Mouse (Mus musculus) C2C12 (cell line): ENCODE measurements around the gene Svbp.

Experiments used
- CEBPB ChIP-seq: IDR thresholded peaks from one replicate; pipeline ENCODE4 v1.6.1; 2011; ENCODE audit warnings: low read depth, mild to moderate bottlenecking, control low read depth, moderate library complexity
- CTCF ChIP-seq: IDR thresholded peaks from one replicate; pipeline ENCODE4 v1.5.1; 2011; ENCODE audit not compliant: control insufficient read depth, insufficient read depth, insufficient read length
- FOSL1 ChIP-seq: IDR thresholded peaks from one replicate; pipeline ENCODE4 v1.8.0; 2011; ENCODE audit warnings: mild to moderate bottlenecking, low read length; ENCODE audit not compliant: poor library complexity, insufficient read depth, severe bottlenecking
- MAX ChIP-seq: IDR thresholded peaks from one replicate; pipeline ENCODE4 v1.6.1; 2011; ENCODE audit warnings: mild to moderate bottlenecking, control low read depth
- MYOD1 ChIP-seq: IDR thresholded peaks from one replicate; pipeline ENCODE4 v1.6.1; 2011; ENCODE audit warnings: low read depth; ENCODE audit not compliant: control insufficient read depth, insufficient read length
- MYOG ChIP-seq: IDR thresholded peaks from one replicate; pipeline ENCODE4 v1.6.1; 2011; ENCODE audit not compliant: control insufficient read depth, insufficient read length; ENCODE audit errors: extremely low read depth
- USF1 ChIP-seq: IDR thresholded peaks from one replicate; pipeline ENCODE4 v1.6.1; 2011; ENCODE audit warnings: low read depth, mild to moderate bottlenecking, control low read depth, moderate library complexity

DNA sequence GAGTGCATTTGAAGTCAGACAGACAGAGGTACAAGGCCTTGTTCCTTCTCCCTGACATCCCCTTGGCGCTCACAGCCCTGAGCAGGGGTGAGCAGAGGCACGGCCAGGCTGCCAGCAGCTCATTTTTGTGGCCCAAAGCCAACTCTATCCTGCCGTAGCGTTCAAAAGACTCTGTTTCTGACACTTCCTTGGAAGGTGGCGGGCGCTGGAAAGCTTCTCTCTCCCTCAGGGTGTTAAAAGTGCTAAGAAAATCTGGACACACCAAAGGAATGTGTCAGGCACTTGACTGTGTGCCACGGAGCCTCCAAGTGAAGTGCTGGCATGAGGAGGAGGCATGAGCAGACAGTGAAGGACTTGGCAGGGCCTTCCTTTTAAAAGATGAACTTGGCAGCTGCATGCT, 50.5 kb downstream of the Svbp start:
- TF ChIP-seq CTCF (no peak), MAX (no peak), CEBPB (no peak), USF1 (no peak), MYOG (no peak), FOSL1 (no peak), MYOD1 (no peak)
